Mouse (Mus musculus): ENCODE results near the gene Hltf.

The Hltf gene

GRCm38 (mm10) chr3:20076145-20077053, 18.8 kb downstream of the Hltf start:
- POLR2A ChIA-PET, result no interaction called here

GRCm38 (mm10) chr3:20082161-20082560, 24.6 kb downstream of the Hltf start:
- ChIA-PET POLR2A (no interaction called here), CTCF (no interaction called here)

More at GRCm38 (mm10) chr3:20076145-20077053, 18.8 kb downstream of the Hltf start:
- CTCF ChIA-PET, result interaction anchor here in 1 of 4 experiments (0.7 to 1.2 kb wide), 2 partner anchors 9 to 433 kb away, joined by 3 read pairs; no protein-coding TSS in a partner anchor

- CTCF ChIA-PET, result no interaction called here
- POLR2A ChIA-PET, result no interaction called here
Measured at GRCm38 (mm10) chr3:20103830-20104229, 46.2 kb downstream of the Hltf start.

- ChIA-PET POLR2A (no interaction called here), CTCF (no interaction called here)
Measured at GRCm38 (mm10) chr3:20104318-20104717, 46.7 kb downstream of the Hltf start.

- CTCF ChIA-PET, result no interaction called here
- POLR2A ChIA-PET, result no interaction called here
Measured at GRCm38 (mm10) chr3:20104776-20105175, 47.2 kb downstream of the Hltf start.

GRCm38 (mm10) chr3:20108881-20109280, 51.3 kb downstream of the Hltf start:
- POLR2A ChIA-PET, result no interaction called here
- CTCF ChIA-PET, result no interaction called here

- POLR2A ChIA-PET, result interaction anchor here in 2 of 4 experiments (0.8 to 1.4 kb wide), 2 partner anchors 8 to 54 kb away, joined by 3 read pairs; partner anchors contain the start of gene Hltf (in 1 of the 2)
- CTCF ChIA-PET, result no interaction called here
Measured at GRCm38 (mm10) chr3:20111913-20112312, 54.3 kb downstream of the Hltf start.

- ChIA-PET CTCF (interaction anchor here in 1 of 4 experiments (0.9 to 1.2 kb wide), 2 partner anchors 9 to 225 kb away, joined by 3 to 4 read pairs; no protein-coding TSS in a partner anchor), POLR2A (interaction anchor here (0.7 to 2.0 kb wide), 9 partner anchors 8 to 62 kb away, joined by 3 to 7 read pairs (median 3); no protein-coding TSS in a partner anchor)
Measured at GRCm38 (mm10) chr3:20119044-20119591, 61.5 kb downstream of the Hltf start.

- POLR2A ChIA-PET, result interaction anchor here (0.6 to 2.0 kb wide), 10 partner anchors 7 to 64 kb away, joined by 3 to 7 read pairs (median 3); no protein-coding TSS in a partner anchor
- CTCF ChIA-PET, result interaction anchor here in 1 of 4 experiments (0.9 to 1.2 kb wide), 2 partner anchors 8 to 225 kb away, joined by 3 to 4 read pairs; no protein-coding TSS in a partner anchor
Measured at GRCm38 (mm10) chr3:20119686-20120244, 62.2 kb downstream of the Hltf start.

GRCm38 (mm10) chr3:20121582-20121981, 64.0 kb downstream of the Hltf start:
- POLR2A ChIA-PET, result interaction anchor here in 1 of 4 experiments (1.5 kb wide), 1 partner anchor 66 kb away, joined by 3 read pairs; no protein-coding TSS in a partner anchor
- CTCF ChIA-PET, result interaction anchor here in 1 of 4 experiments (0.6 kb wide), 1 partner anchor 1011 kb away, joined by 3 read pairs; no protein-coding TSS in a partner anchor

GRCm38 (mm10) chr3:20125604-20126003, 68.0 kb downstream of the Hltf start:
- CTCF ChIA-PET, result interaction anchor here in 1 of 4 experiments (0.6 kb wide), 1 partner anchor 1058 kb away, joined by 3 read pairs; no protein-coding TSS in a partner anchor
- POLR2A ChIA-PET, result no interaction called here

- POLR2A ChIA-PET, result interaction anchor here in 3 of 4 experiments (0.9 to 2.1 kb wide), 4 partner anchors 8 to 103 kb away, joined by 3 to 5 read pairs (median 3); no protein-coding TSS in a partner anchor
Measured at GRCm38 (mm10) chr3:20127047-20127595, 69.5 kb downstream of the Hltf start.

GRCm38 (mm10) chr3:20129491-20129890, 71.9 kb downstream of the Hltf start:
- ChIA-PET POLR2A (no interaction called here), CTCF (no interaction called here)

More at GRCm38 (mm10) chr3:20127047-20127595, 69.5 kb downstream of the Hltf start:
- CTCF ChIA-PET, result interaction anchor here in 1 of 4 experiments (1.5 kb wide), 1 partner anchor 8 kb away, joined by 4 read pairs; no protein-coding TSS in a partner anchor

GRCm38 (mm10) chr3:20130456-20131349, 73.1 kb downstream of the Hltf start:
- ChIA-PET POLR2A (no interaction called here), CTCF (no interaction called here)

GRCm38 (mm10) chr3:20131350-20131720, 73.7 kb downstream of the Hltf start:
- ChIA-PET CTCF (interaction anchor here in 1 of 4 experiments (0.6 kb wide), 1 partner anchor 860 kb away, joined by 3 read pairs; no protein-coding TSS in a partner anchor), POLR2A (no interaction called here)

GRCm38 (mm10) chr3:20132731-20133130, 75.1 kb downstream of the Hltf start:
- POLR2A ChIA-PET, result no interaction called here
- CTCF ChIA-PET, result no interaction called here

- POLR2A ChIA-PET, result no interaction called here
- CTCF ChIA-PET, result no interaction called here
Measured at GRCm38 (mm10) chr3:20133745-20134144, 76.1 kb downstream of the Hltf start.

GRCm38 (mm10) chr3:20134545-20134944, 76.9 kb downstream of the Hltf start:
- POLR2A ChIA-PET, result no interaction called here

More at GRCm38 (mm10) chr3:20134545-20134944, 76.9 kb downstream of the Hltf start:
- CTCF ChIA-PET, result no interaction called here

Measured in embryonic stem cell, embryonic (primary cell).